Mouse (Mus musculus) cortical plate, adult 2 months (tissue): Measurements from ENCODE around the gene Dlg2. TPM values are rescaled to one million over a fixed set of nuclear protein-coding genes. Genes with fewer than 3 reads are reported as not detected.

Experiments
- H3K27ac ChIP-seq: fragments of 200-500 bp; 2 replicates; pipeline ENCODE4 v1.5.1; 2012; ENCODE audit warnings: low read length, control low read depth, inconsistent platforms; ENCODE audit not compliant: insufficient read depth
- H3K4me1 ChIP-seq: fragments of 200-500 bp; 2 replicates; pipeline ENCODE4 v1.6.1; 2011; ENCODE audit warnings: low read length; ENCODE audit not compliant: control insufficient read depth, insufficient read depth
- H3K4me3 ChIP-seq: fragments of 200-500 bp; 2 replicates; pipeline ENCODE4 v1.5.1; 2011; ENCODE audit warnings: mild to moderate bottlenecking, low read length, control low read depth; ENCODE audit not compliant: insufficient read depth
- CTCF ChIP-seq: fragments of 200-500 bp; IDR thresholded peaks from 2 replicates; pipeline ENCODE4 v1.5.1; 2011; ENCODE audit warnings: mild to moderate bottlenecking, control low read depth, low read length; ENCODE audit not compliant: insufficient read depth; ENCODE audit errors: extremely low read depth
- POLR2A ChIP-seq: fragments of 200-500 bp; IDR thresholded peaks from 2 replicates; pipeline ENCODE4 v1.6.1; 2011; ENCODE audit warnings: mild to moderate bottlenecking, low read length, control low read depth; ENCODE audit not compliant: insufficient read depth; ENCODE audit errors: extremely low read depth
- polyA plus RNA-seq: library from polyadenylated mRNA; depleted of rRNA; stranded (reverse); fragments of >200 nt; gene quantifications from 2 replicates; pipeline ENCODE4 v1.2.3, GENCODE M21; 2012

The Dlg2 gene
- polyA plus RNA-seq, 1 experiment, result 139 TPM

GRCm38 (mm10) chr7:92442082-92442481, 1965.6 kb downstream of the Dlg2 start:
- Histone ChIP-seq H3K4me1 (no peaks in the 10 kb centered on the region), H3K27ac (no peak overlapping the region), H3K4me3 (no peak overlapping the region)
- TF ChIP-seq CTCF, result no peak
- no peak for TF ChIP-seq POLR2A

- H3K27ac ChIP-seq, result no peak overlapping the region
- H3K4me3 ChIP-seq, result no peak overlapping the region
- no peak for TF ChIP-seq CTCF
- TF ChIP-seq POLR2A, result no peak
- H3K4me1 ChIP-seq, result no peaks in the 10 kb centered on the region
Observed at GRCm38 (mm10) chr7:92447938-92448337, 1971.5 kb downstream of the Dlg2 start.

- no peak overlapping the region for H3K4me3 ChIP-seq
- no peaks in the 10 kb centered on the region for H3K4me1 ChIP-seq
- TF ChIP-seq POLR2A (no peak), CTCF (no peak)
- no peak overlapping the region for H3K27ac ChIP-seq
Observed at GRCm38 (mm10) chr7:92448782-92449575, 1972.5 kb downstream of the Dlg2 start.

- Histone ChIP-seq H3K4me1 (no peaks in the 10 kb centered on the region), H3K27ac (no peak overlapping the region), H3K4me3 (no peak overlapping the region)
- TF ChIP-seq POLR2A (no peak), CTCF (no peak)
Observed at GRCm38 (mm10) chr7:92454176-92454575, 1977.7 kb downstream of the Dlg2 start.

GRCm38 (mm10) chr7:92455927-92456326, 1979.5 kb downstream of the Dlg2 start:
- TF ChIP-seq POLR2A (no peak), CTCF (no peak)
- Histone ChIP-seq H3K4me1 (no peaks in the 10 kb centered on the region), H3K27ac (no peak overlapping the region), H3K4me3 (no peak overlapping the region)

- Histone ChIP-seq H3K4me3 (no peak overlapping the region), H3K4me1 (no peaks in the 10 kb centered on the region), H3K27ac (no peak overlapping the region)
- TF ChIP-seq CTCF (no peak), POLR2A (no peak)
Observed at GRCm38 (mm10) chr7:92457791-92458190, 1981.3 kb downstream of the Dlg2 start.

GRCm38 (mm10) chr7:92458308-92458707, 1981.8 kb downstream of the Dlg2 start:
- Histone ChIP-seq H3K4me3 (no peak overlapping the region), H3K27ac (no peak overlapping the region), H3K4me1 (no peaks in the 10 kb centered on the region)
- TF ChIP-seq CTCF, result no peak
- no peak for TF ChIP-seq POLR2A

- H3K27ac ChIP-seq, result no peak overlapping the region
- no peaks in the 10 kb centered on the region for H3K4me1 ChIP-seq
- no peak overlapping the region for H3K4me3 ChIP-seq
- TF ChIP-seq CTCF, result no peak
- TF ChIP-seq POLR2A, result no peak
Observed at GRCm38 (mm10) chr7:92460578-92460977, 1984.1 kb downstream of the Dlg2 start.

GRCm38 (mm10) chr7:92461256-92461655, 1984.8 kb downstream of the Dlg2 start:
- no peak for TF ChIP-seq POLR2A
- no peak for TF ChIP-seq CTCF
- H3K4me1 ChIP-seq, result no peaks in the 10 kb centered on the region
- no peak overlapping the region for H3K4me3 ChIP-seq
- no peak overlapping the region for H3K27ac ChIP-seq

- Histone ChIP-seq H3K27ac (no peak overlapping the region), H3K4me3 (no peak overlapping the region), H3K4me1 (no peaks in the 10 kb centered on the region)
- TF ChIP-seq CTCF (no peak), POLR2A (no peak)
Observed at GRCm38 (mm10) chr7:92463080-92463877, 1986.8 kb downstream of the Dlg2 start.
